Mouse (Mus musculus) splenic B cell, adult 2 months (primary cell): ENCODE measurements around the gene Tmtc2.

Experiments
- DNase-seq: peaks from one replicate; pipeline ENCODE4 v3.0.0-alpha.2; 2011; ENCODE audit warnings: low read depth, low spot score
- H3K27me3 ChIP-seq: 2 replicates; pipeline ENCODE4 v1.6.1; 2012; ENCODE audit warnings: mild to moderate bottlenecking, low read length, moderate library complexity, mixed read lengths; ENCODE audit not compliant: control insufficient read depth, poor library complexity, insufficient read depth, severe bottlenecking
- H3K36me3 ChIP-seq: 2 replicates; pipeline ENCODE4 v1.6.1; 2012; ENCODE audit warnings: mild to moderate bottlenecking, low read length, moderate library complexity, mixed read lengths; ENCODE audit not compliant: control insufficient read depth, poor library complexity, insufficient read depth, severe bottlenecking

The Tmtc2 gene

GRCm38 (mm10) chr10:105531080-105531894, 43.0 kb downstream of the Tmtc2 start:
- Histone ChIP-seq H3K27me3 (no peaks in the 10 kb centered on the region), H3K36me3 (no peaks in the 10 kb centered on the region)
- no peak for DNase-seq

- Histone ChIP-seq H3K27me3 (no peaks in the 10 kb centered on the region), H3K36me3 (no peaks in the 10 kb centered on the region)
- DNase-seq = no peak
Measured at GRCm38 (mm10) chr10:105523405-105524088, 50.7 kb downstream of the Tmtc2 start.

- Histone ChIP-seq H3K36me3 (no peaks in the 10 kb centered on the region), H3K27me3 (no peaks in the 10 kb centered on the region)
- no peak for DNase-seq
Measured at GRCm38 (mm10) chr10:105522431-105522830, 51.8 kb downstream of the Tmtc2 start.

GRCm38 (mm10) chr10:105519154-105519806, 55.0 kb downstream of the Tmtc2 start:
- no peak for DNase-seq

GRCm38 (mm10) chr10:105518144-105518543, 56.1 kb downstream of the Tmtc2 start:
- DNase-seq = no peak
- H3K36me3 ChIP-seq = no peaks in the 10 kb centered on the region
- no peaks in the 10 kb centered on the region for H3K27me3 ChIP-seq

More at GRCm38 (mm10) chr10:105519154-105519806, 55.0 kb downstream of the Tmtc2 start:
- Histone ChIP-seq H3K27me3 (no peaks in the 10 kb centered on the region), H3K36me3 (no peaks in the 10 kb centered on the region)

- Histone ChIP-seq H3K27me3 (no peaks in the 10 kb centered on the region), H3K36me3 (no peaks in the 10 kb centered on the region)
- DNase-seq = no peak
Measured at GRCm38 (mm10) chr10:105513777-105514322, 60.4 kb downstream of the Tmtc2 start.

- H3K27me3 ChIP-seq = no peaks in the 10 kb centered on the region
- H3K36me3 ChIP-seq = no peaks in the 10 kb centered on the region
- no peak for DNase-seq
Measured at GRCm38 (mm10) chr10:105509896-105510272, 64.4 kb downstream of the Tmtc2 start.

GRCm38 (mm10) chr10:105509146-105509895, 64.9 kb downstream of the Tmtc2 start:
- no peaks in the 10 kb centered on the region for H3K27me3 ChIP-seq
- no peak for DNase-seq
- no peaks in the 10 kb centered on the region for H3K36me3 ChIP-seq

- H3K36me3 ChIP-seq = no peaks in the 10 kb centered on the region
- H3K27me3 ChIP-seq = no peaks in the 10 kb centered on the region
- no peak for DNase-seq
Measured at GRCm38 (mm10) chr10:105507982-105508786, 66.1 kb downstream of the Tmtc2 start.

GRCm38 (mm10) chr10:105506046-105506445, 68.2 kb downstream of the Tmtc2 start:
- no peak for DNase-seq
- Histone ChIP-seq H3K27me3 (no peaks in the 10 kb centered on the region), H3K36me3 (no peaks in the 10 kb centered on the region)

GRCm38 (mm10) chr10:105504472-105504871, 69.8 kb downstream of the Tmtc2 start:
- no peak for DNase-seq
- no peaks in the 10 kb centered on the region for H3K27me3 ChIP-seq
- no peaks in the 10 kb centered on the region for H3K36me3 ChIP-seq

GRCm38 (mm10) chr10:105501736-105502135, 72.5 kb downstream of the Tmtc2 start:
- DNase-seq = no peak
- Histone ChIP-seq H3K27me3 (no peaks in the 10 kb centered on the region), H3K36me3 (no peaks in the 10 kb centered on the region)

GRCm38 (mm10) chr10:105500482-105500881, 73.8 kb downstream of the Tmtc2 start:
- no peaks in the 10 kb centered on the region for H3K36me3 ChIP-seq
- H3K27me3 ChIP-seq = no peaks in the 10 kb centered on the region
- no peak for DNase-seq

GRCm38 (mm10) chr10:105495248-105495647, 79.0 kb downstream of the Tmtc2 start:
- DNase-seq = no peak

More at GRCm38 (mm10) chr10:105495248-105495647, 79.0 kb downstream of the Tmtc2 start:
- Histone ChIP-seq H3K27me3 (no peaks in the 10 kb centered on the region), H3K36me3 (no peaks in the 10 kb centered on the region)
